Mouse (Mus musculus): ENCODE measurements around the gene Foxj1. TPM values are rescaled to one million over a fixed set of nuclear protein-coding genes. Genes with fewer than 3 reads are reported as not detected.
"Not testable (repeated sequence)": the region's sequence is repeated elsewhere in the genome, so short reads cannot be mapped to it uniquely, and the experiment has no call there.

Foxj1 gene
- total RNA-seq, 2 experiments from 2014 or later = 4.2 to 4.4 TPM

DNA sequence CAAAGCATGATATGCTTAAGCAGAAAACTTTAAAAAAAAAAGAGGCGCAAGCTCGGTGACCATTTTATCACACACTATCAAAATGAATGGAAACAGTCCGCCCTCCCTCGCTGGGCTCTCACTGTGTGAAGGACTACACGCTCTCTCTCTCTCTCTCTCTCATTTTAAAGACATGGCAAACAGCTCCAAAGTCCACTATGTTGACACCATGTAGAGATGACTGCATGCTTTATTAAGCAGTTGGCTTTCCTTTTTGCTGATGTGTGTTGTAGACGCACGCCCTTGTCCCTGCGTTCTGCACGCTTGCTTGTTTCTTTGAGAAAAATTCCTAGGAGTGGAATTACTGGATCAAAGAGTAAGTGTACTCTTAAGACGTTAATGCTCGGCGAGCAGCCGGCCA lies 30.2 kb upstream of the Foxj1 start:
- intact Hi-C loops (cut with DNase I) = no loop called here
- no peak overlapping the region for H3K27ac ChIP-seq
- DNase-seq (ENCODE audit: extremely low spot score in 1 of 2, low spot score in 2 of 2) = no peak
- no peak overlapping the region for H3K4me3 ChIP-seq
- no peak for TF ChIP-seq CTCF (IDR thresholded peaks at IDR 0.05)

DNA sequence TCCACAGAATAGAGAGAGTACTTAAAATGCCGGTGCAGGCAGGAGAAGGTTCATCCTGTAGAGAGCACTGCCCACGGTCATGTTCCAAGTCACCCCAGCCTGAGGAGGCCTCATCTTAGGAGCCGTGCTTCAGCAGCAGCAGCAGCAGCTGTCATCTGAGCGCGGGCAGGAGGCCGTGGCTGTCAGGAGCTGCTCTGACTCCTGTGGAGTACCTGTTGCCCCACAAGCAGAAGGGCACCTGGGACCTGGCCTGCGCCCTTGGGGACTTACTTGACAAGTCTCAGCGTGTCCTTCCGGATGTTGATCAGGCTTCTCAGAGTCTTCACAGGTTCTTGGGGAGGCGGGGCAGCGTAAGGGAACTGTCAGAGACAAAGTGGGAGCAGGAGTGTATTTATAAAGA lies 26.8 kb upstream of the Foxj1 start:
- Histone ChIP-seq H3K4me3 (no peak overlapping the region), H3K27ac (no peak overlapping the region)
- DNase-seq (ENCODE audit: extremely low spot score in 1 of 2, low spot score in 2 of 2) = no peak
- TF ChIP-seq CTCF (IDR thresholded peaks at IDR 0.05) = no peak
- intact Hi-C loops (cut with DNase I) = no loop called here

GRCm38 (mm10) chr11:116360915-116361314 lies 25.7 kb upstream of the Foxj1 start:
- H3K4me3 ChIP-seq; H3K27ac ChIP-seq; intact Hi-C loops (cut with DNase I); DNase-seq (ENCODE audit: extremely low spot score in 1 of 2, low spot score in 2 of 2): not testable (repeated sequence)

- no peak for TF ChIP-seq CTCF (IDR thresholded peaks at IDR 0.05)
- no peak overlapping the region for H3K27ac ChIP-seq
- DNase-seq (ENCODE audit: extremely low spot score in 1 of 2, low spot score in 2 of 2) = no peak
These were observed 24.5 kb upstream of the Foxj1 start for GRCm38 (mm10) chr11:116359652-116360051.

GRCm38 (mm10) chr11:116358926-116359637 lies 23.9 kb upstream of the Foxj1 start:
- intact Hi-C loops (cut with DNase I) = no loop called here
- DNase-seq (ENCODE audit: extremely low spot score in 1 of 2, low spot score in 2 of 2) = no peak
- no peak overlapping the region for H3K27ac ChIP-seq
- no peak for TF ChIP-seq CTCF (IDR thresholded peaks at IDR 0.05)
- H3K4me3 ChIP-seq = no peak overlapping the region

More at GRCm38 (mm10) chr11:116359652-116360051, 24.5 kb upstream of the Foxj1 start:
- intact Hi-C loops (cut with DNase I) = no loop called here
- H3K4me3 ChIP-seq = no peak overlapping the region

GRCm38 (mm10) chr11:116354521-116354920 lies 19.3 kb upstream of the Foxj1 start:
- DNase-seq (ENCODE audit: extremely low spot score in 1 of 2, low spot score in 2 of 2) = no peak
- H3K27ac ChIP-seq = no peak overlapping the region
- no peak for TF ChIP-seq CTCF (IDR thresholded peaks at IDR 0.05)
- no peak overlapping the region for H3K4me3 ChIP-seq
- intact Hi-C loops (cut with DNase I) = no loop called here

- Histone ChIP-seq H3K4me3 (no peak overlapping the region), H3K27ac (no peak overlapping the region)
- no peak for DNase-seq (ENCODE audit: extremely low spot score in 1 of 2, low spot score in 2 of 2)
- intact Hi-C loops (cut with DNase I) = no loop called here
- TF ChIP-seq CTCF (IDR thresholded peaks at IDR 0.05) = no peak
These were observed 18.3 kb upstream of the Foxj1 start for GRCm38 (mm10) chr11:116353535-116353934.

DNA sequence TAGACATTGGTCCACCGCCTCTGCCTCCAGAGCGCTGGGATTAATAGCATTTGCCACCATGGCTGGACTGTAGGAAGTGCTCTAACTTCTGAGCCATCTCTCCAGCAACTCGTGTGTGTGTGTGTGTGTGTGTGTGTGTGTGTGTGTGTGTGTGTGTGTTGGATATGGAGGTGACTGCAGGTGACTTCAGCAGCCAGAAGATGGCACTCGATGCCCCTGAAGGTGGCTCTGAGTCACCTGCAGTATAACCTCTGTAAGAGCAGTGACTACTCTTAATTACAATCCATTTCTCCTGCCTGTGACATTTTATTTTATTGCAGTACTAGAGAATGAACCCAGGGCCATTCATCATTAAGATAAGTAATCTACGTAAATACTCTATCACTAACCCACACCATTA lies 16.1 kb upstream of the Foxj1 start:
- no peak overlapping the region for H3K27ac ChIP-seq
- H3K4me3 ChIP-seq = no peak overlapping the region
- intact Hi-C loops (cut with DNase I) = no loop called here
- no peak for DNase-seq (ENCODE audit: extremely low spot score in 1 of 2, low spot score in 2 of 2)
- no peak for TF ChIP-seq CTCF (IDR thresholded peaks at IDR 0.05)

DNA sequence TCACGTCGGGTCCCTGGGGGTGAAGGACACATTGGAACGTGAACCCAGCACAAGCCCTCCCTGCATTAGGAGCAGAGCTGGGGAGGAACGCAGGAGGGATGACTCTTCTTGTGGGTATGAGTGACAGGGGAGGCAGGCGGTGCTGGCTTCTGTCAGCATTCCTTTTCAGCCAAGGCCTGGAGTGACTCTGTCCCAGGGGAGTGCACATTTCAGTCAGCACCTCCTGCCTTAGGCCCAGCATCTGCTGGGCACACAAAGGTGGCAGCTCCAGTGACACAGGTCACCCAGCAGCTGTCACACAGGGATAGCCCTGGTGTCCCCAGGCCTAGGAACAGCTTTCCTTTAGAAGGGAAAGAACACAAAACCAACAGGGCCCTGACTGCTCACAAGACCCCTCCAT lies 12.8 kb upstream of the Foxj1 start:
- no peak for DNase-seq (ENCODE audit: extremely low spot score in 1 of 2, low spot score in 2 of 2)
- Histone ChIP-seq H3K4me3 (no peak overlapping the region), H3K27ac (no peak overlapping the region)
- TF ChIP-seq CTCF (IDR thresholded peaks at IDR 0.05) = no peak
- intact Hi-C loops (cut with DNase I) = no loop called here

DNA sequence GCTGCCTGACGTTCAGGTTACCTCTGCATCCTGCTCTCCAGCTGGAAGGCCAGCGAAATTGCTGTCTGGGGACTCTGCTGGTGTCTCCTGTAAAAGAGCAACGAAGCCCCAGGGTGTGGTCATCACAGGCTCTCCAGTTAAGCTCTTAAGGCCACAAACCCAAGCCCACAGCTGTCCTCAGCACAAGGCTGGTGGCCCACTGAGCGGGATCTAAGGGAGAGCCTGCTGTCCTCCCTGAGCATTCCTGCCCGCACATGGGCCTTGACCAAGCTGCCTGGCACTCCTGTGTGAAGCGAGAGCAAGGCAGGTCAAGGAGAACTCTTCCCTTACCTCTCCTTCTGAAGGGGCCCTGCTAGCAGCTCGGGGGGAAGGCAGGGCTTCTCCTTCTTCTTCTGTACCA lies 11.8 kb upstream of the Foxj1 start:
- no peak for DNase-seq (ENCODE audit: extremely low spot score in 1 of 2, low spot score in 2 of 2)
- H3K4me3 ChIP-seq = no peak overlapping the region
- H3K27ac ChIP-seq = no peak overlapping the region
- no peak for TF ChIP-seq CTCF (IDR thresholded peaks at IDR 0.05)
- intact Hi-C loops (cut with DNase I) = no loop called here

DNA sequence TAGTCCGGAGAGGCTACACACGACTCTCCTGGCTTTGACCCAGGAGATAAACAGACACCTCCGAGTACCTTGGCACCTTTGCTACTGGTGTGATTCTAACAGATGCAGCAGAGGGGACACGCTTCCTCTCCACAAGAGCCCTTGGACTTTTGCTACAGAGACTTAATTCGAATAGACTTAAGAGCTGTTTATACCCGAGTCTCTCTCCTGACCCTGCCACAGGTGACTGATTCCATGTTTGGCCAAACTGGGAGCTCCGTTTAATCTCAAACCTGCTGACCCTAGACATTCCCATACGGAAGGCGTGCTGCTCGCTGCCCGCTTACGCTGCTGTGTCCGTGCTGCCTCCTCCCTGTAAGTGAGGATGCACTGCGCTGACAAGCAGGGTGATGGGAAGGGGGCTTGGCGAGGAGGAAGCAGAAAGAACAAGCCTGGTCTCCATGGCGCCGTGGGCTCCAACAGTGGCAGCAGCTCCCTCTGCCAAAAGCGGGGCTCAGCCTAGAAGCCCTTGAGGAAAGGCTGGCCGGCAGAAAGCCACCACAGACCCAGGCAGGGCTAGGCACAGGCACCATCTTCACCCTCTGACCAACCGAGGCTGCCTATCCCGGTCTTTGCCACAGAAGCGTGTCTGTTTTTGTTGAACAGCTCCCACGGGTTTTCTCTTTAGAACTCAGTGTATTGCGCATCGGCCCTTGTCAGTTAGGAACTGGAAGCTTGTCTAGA lies 7.0 kb upstream of the Foxj1 start:
- intact Hi-C loops (cut with DNase I) = no loop called here
- Histone ChIP-seq H3K27ac (no peak overlapping the region), H3K4me3 (no peak overlapping the region)
- DNase-seq (ENCODE audit: extremely low spot score in 1 of 2, low spot score in 2 of 2) = no peak
- TF ChIP-seq CTCF (IDR thresholded peaks at IDR 0.05) = no peak

DNA sequence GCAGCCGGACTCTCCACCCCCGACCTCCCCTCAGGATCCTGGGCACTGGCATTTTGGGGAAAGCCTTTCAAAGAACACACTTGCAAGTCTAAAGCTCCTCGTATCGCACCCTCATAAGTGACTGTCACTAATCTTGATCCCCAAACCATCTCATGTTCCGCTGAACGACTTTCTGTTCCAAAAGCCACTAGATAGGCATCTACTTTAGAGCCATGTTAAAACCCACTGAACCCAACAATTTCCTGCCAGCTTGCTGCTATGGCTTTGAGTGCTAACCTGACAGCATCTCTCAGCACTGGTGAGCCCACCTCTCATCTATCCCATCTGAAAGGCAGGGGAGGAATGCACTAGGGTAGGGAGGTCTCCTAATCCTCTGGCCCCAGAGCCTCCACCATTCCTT lies 2.3 kb upstream of the Foxj1 start:
- TF ChIP-seq CTCF (IDR thresholded peaks at IDR 0.05) = no peak
- intact Hi-C loops (cut with DNase I) = no loop called here
- Histone ChIP-seq H3K27ac (no peak overlapping the region), H3K4me3 (no peak overlapping the region)
- DNase-seq (ENCODE audit: extremely low spot score in 1 of 2, low spot score in 2 of 2) = no peak

GRCm38 (mm10) chr11:116337000-116337399 lies 1.8 kb upstream of the Foxj1 start:
- no peak for TF ChIP-seq CTCF (IDR thresholded peaks at IDR 0.05)
- DNase-seq (ENCODE audit: extremely low spot score in 1 of 2, low spot score in 2 of 2) = no peak
- intact Hi-C loops (cut with DNase I) = no loop called here
- H3K4me3 ChIP-seq = no peak overlapping the region
- no peak overlapping the region for H3K27ac ChIP-seq

Measured in left cerebral cortex, adult 2 months (tissue).